ENCODE assay signal across 8 mouse cellular contexts in the genomic region with DNA sequence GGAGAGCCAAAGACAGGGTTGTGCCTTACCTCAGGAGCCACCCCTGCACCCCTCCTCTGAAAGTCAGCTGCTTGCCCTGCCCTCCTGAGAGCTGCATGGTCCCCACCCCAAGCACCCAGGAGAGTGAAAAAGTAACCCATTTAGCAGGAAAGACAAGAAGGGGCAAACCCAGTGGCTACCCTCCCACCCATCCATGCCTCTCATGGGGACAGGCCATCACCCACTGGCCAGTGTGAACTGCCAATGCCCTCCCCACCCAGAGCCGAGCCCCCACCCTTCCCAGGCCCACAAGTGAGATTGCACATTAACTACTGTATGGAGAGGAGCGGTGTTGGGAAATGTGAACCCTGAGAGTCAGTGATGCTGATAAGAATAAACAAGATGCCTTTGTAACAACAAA. TPM values are rescaled to one million over a fixed set of nuclear protein-coding genes. Genes with fewer than 3 reads are reported as not detected.
DNase-seq lines count a peak whose midpoint lies in the region; ATAC-seq and TF ChIP-seq lines count a peak whose summit lies in the region.
"Not testable (repeated sequence)": the region's sequence is repeated elsewhere in the genome, so short reads cannot be mapped to it uniquely, and the experiment has no call there.
"Had no signal": no experiment of that assay in that cellular context is flagged by ENCODE, and none has a peak within 500 bp of the region (broad histone marks: within the 10 kb centered on the region; RNA-seq: fewer than 3 reads in every experiment).

No protein-coding gene starts in this region.

- not testable (repeated sequence) for H3K4me1 ChIP-seq in embryonic facial prominence, embryonic 15.5 days; kidney, embryonic 15.5 days; limb, embryonic 12.5 days (replicated peaks); liver, postnatal 0 days (ENCODE audit: insufficient read depth); spleen, adult 2 months (ENCODE audit: control insufficient read depth, insufficient read depth, insufficient read length)

- ATAC-seq in CD4-positive, CD25-positive, alpha-beta regulatory T cell, adult 4 months = peak; percentile 37
- peak; percentile 56; the same call in 1 of the 2 replicates for ATAC-seq in embryonic facial prominence, embryonic 15.5 days (ENCODE audit: insufficient number of reproducible peaks, low FRiP score, low TSS enrichment, low read depth)
- ATAC-seq in inflammation-experienced regulatory T-cells, adult 6 months = peak; percentile 35
- ATAC-seq in kidney, embryonic 15.5 days (replicated peaks; ENCODE audit: low FRiP score) = peak; percentile 68
- 0 out of 2 replicates have a peak, but pooled peaks have one; percentile 35 for ATAC-seq in limb, embryonic 12.5 days (ENCODE audit: insufficient number of reproducible peaks, insufficient read depth, low FRiP score, low TSS enrichment, low read depth)
- ATAC-seq in liver, postnatal 0 days = peak; percentile 48

- not testable (repeated sequence) for TF ChIP-seq POLR2A in spleen, adult 2 months (IDR thresholded peaks at IDR 0.05; ENCODE audit: low read depth, low read length)

- WGBS in embryonic facial prominence, embryonic 15.5 days = 80% methylated on average over 2 of the region's 2 CpGs
- WGBS in kidney, embryonic 15.5 days = 62% methylated on average over 2 of the region's 2 CpGs
- 82% methylated on average over 2 of the region's 2 CpGs for WGBS in limb, embryonic 12.5 days
- 68% methylated on average over 2 of the region's 2 CpGs for WGBS in liver, postnatal 0 days (ENCODE audit: insufficient replicate concordance)
- 81% methylated on average over 2 of the region's 2 CpGs for WGBS in spleen, adult 2 months

- TF ChIP-seq EP300 in liver, postnatal 0 days (IDR thresholded peaks at IDR 0.05; ENCODE audit: low read depth) = not testable (repeated sequence)

- not testable (repeated sequence) for H3K4me3 ChIP-seq in embryonic facial prominence, embryonic 15.5 days (replicated peaks); kidney, embryonic 15.5 days (replicated peaks); limb, embryonic 12.5 days (replicated peaks); liver, postnatal 0 days (ENCODE audit: low read depth, low read length); spleen, adult 2 months (ENCODE audit: extremely low read depth, insufficient read depth, insufficient read length)

- H3K9ac ChIP-seq in embryonic facial prominence, embryonic 15.5 days; kidney, embryonic 15.5 days; limb, embryonic 12.5 days (replicated peaks); liver, postnatal 0 days (replicated peaks): not testable (repeated sequence)

- not testable (repeated sequence) for H3K9me3 ChIP-seq in embryonic facial prominence, embryonic 15.5 days (replicated peaks); kidney, embryonic 15.5 days (replicated peaks); limb, embryonic 12.5 days; liver, postnatal 0 days (ENCODE audit: low read length)

- H3K4me2 ChIP-seq in embryonic facial prominence, embryonic 15.5 days (replicated peaks); kidney, embryonic 15.5 days; limb, embryonic 12.5 days; liver, postnatal 0 days (ENCODE audit: low read depth, low read length): not testable (repeated sequence)

- not testable (repeated sequence) for TF ChIP-seq CTCF in liver, postnatal 0 days (IDR thresholded peaks at IDR 0.05; ENCODE audit: low read depth); spleen, adult 2 months (IDR thresholded peaks at IDR 0.05; ENCODE audit: extremely low read depth, insufficient read depth, insufficient read length, insufficient replicate concordance)

- H3K27me3 ChIP-seq in embryonic facial prominence, embryonic 15.5 days; kidney, embryonic 15.5 days; limb, embryonic 12.5 days; liver, postnatal 0 days (ENCODE audit: insufficient read depth, low read length); spleen, adult 2 months (ENCODE audit: control insufficient read depth, insufficient read depth, low read length): not testable (repeated sequence)

- H3K36me3 ChIP-seq in embryonic facial prominence, embryonic 15.5 days; kidney, embryonic 15.5 days; limb, embryonic 12.5 days; liver, postnatal 0 days (replicated peaks; ENCODE audit: insufficient read depth, low read length); spleen, adult 2 months (ENCODE audit: control insufficient read depth, insufficient read depth, low read length): not testable (repeated sequence)

- DNase-seq in liver, postnatal 0 days; spleen, adult 2 months (ENCODE audit: low read depth in 1 of 2, low spot score in 2 of 2): not testable (repeated sequence)

- H3K27ac ChIP-seq in embryonic facial prominence, embryonic 15.5 days (replicated peaks); kidney, embryonic 15.5 days; limb, embryonic 12.5 days; liver, postnatal 0 days (ENCODE audit: low read depth): not testable (repeated sequence)
- H3K27ac ChIP-seq in spleen, adult 2 months (ENCODE audit: insufficient read depth, low read length) = peak overlapping the region; percentile 15; the same call in 1 of the 2 replicates

RNA-seq across cellular contexts. Expression of a gene that starts 42.7 kb away (rescaled TPM):
- polyA plus RNA-seq in CD4-positive, CD25-positive, alpha-beta regulatory T cell, adult 4 months (2017; shearing (Covaris generic)) = 10 to 100 TPM; 20.1 to 21.6 TPM
- polyA plus RNA-seq in embryonic facial prominence, embryonic 15.5 days (2015; fragmentation: Nextera tagmentation; extraction: Ambion mirVana) = 3.2 and 3.6 TPM in 2 replicates
- polyA plus RNA-seq in inflammation-experienced regulatory T-cells, adult 6 months (2017; shearing (Covaris generic)) = 10 to 100 TPM; 13.2 to 23.7 (median 15.9) TPM
- polyA plus RNA-seq in kidney, embryonic 15.5 days (2015; fragmentation: Nextera tagmentation; extraction: Ambion mirVana) = 11.4 and 11.5 TPM in 2 replicates
- polyA plus RNA-seq in limb, embryonic 12.5 days (2016; fragmentation: Nextera tagmentation; extraction: Ambion mirVana) = 5.2 and 7.2 TPM in 2 replicates
- polyA plus RNA-seq in liver, postnatal 0 days (2015; fragmentation: Nextera tagmentation; extraction: Ambion mirVana) = 0.45 and 0.78 TPM in 2 replicates
- 0.39 and 0.43 TPM in 2 replicates for polyA plus RNA-seq in spleen, adult 2 months (2012; rRNA removed)
- polyA plus RNA-seq: erythroblast, embryonic 14.5 days had no signal

RNA-seq across cellular contexts. Expression of a gene that starts 56.8 kb away (rescaled TPM):
- polyA plus RNA-seq in CD4-positive, CD25-positive, alpha-beta regulatory T cell, adult 4 months (2017; shearing (Covaris generic)) = 100 to 1,000 TPM; 268 to 366 TPM
- 39.9 and 42.5 TPM in 2 replicates for polyA plus RNA-seq in embryonic facial prominence, embryonic 15.5 days (2015; fragmentation: Nextera tagmentation; extraction: Ambion mirVana)
- polyA plus RNA-seq in inflammation-experienced regulatory T-cells, adult 6 months (2017; shearing (Covaris generic)) = 100 to 1,000 TPM; 169 to 237 (median 199) TPM
- 54.9 and 61.5 TPM in 2 replicates for polyA plus RNA-seq in kidney, embryonic 15.5 days (2015; fragmentation: Nextera tagmentation; extraction: Ambion mirVana)
- 61.7 and 66.2 TPM in 2 replicates for polyA plus RNA-seq in limb, embryonic 12.5 days (2016; fragmentation: Nextera tagmentation; extraction: Ambion mirVana)
- 16.0 and 22.3 TPM in 2 replicates for polyA plus RNA-seq in liver, postnatal 0 days (2015; fragmentation: Nextera tagmentation; extraction: Ambion mirVana)
- 6.7 and 8.4 TPM in 2 replicates for polyA plus RNA-seq in spleen, adult 2 months (2012; rRNA removed)
